Mouse (Mus musculus): ENCODE measurements around the gene Mydgf. TPM values are rescaled to one million over a fixed set of nuclear protein-coding genes. Genes with fewer than 3 reads are reported as not detected.

The Mydgf gene
- polyA plus RNA-seq, 1 experiment from 2014 or later = 62.3 TPM

DNA sequence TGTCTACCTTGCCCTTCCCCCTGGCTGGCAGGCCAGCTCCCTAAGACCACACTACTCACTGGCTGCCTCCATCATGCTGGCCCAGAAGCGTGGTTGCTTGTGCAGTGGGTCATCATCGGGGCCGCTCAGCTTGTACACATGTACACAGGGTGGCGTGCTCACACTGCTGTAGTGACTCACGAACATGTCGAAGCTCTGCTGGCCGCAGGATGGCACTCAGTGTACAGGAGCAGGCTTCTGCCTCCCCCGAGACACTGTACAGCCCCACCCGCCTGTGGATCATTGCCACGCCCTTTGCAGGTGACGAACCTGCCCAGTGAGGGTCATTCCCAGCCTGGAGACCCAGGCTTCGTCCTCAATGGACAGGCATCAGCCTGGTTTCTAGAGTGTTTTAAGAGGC, 10.6 kb upstream of the Mydgf start:
- ATAC-seq (replicated peaks; ENCODE audit: insufficient number of reproducible peaks, insufficient read depth, low FRiP score, low read depth) = no peak

GRCm38 (mm10) chr17:56191266-56191665, 7.5 kb upstream of the Mydgf start:
- Histone ChIP-seq H3K4me1 (replicated peaks) (no peaks in the 10 kb centered on the region), H3K36me3 (peaks cover 84% of the 10 kb centered on the region), H3K27me3 (no peaks in the 10 kb centered on the region), H3K9ac (no peak overlapping the region), H3K27ac (no peak overlapping the region), H3K4me2 (no peak overlapping the region), H3K4me3 (no peak overlapping the region), H3K9me3 (replicated peaks) (no peaks in the 10 kb centered on the region)
- no peak for ATAC-seq (replicated peaks; ENCODE audit: insufficient number of reproducible peaks, insufficient read depth, low FRiP score, low read depth)
- 82% methylated on average over 6 of the region's 6 CpGs for WGBS

More for the DNA sequence above, 10.6 kb upstream of the Mydgf start:
- Histone ChIP-seq H3K36me3 (peaks cover 89% of the 10 kb centered on the region), H3K9ac (no peak overlapping the region), H3K9me3 (replicated peaks) (no peaks in the 10 kb centered on the region), H3K4me1 (replicated peaks) (no peaks in the 10 kb centered on the region), H3K4me2 (no peak overlapping the region), H3K27me3 (no peaks in the 10 kb centered on the region), H3K27ac (no peak overlapping the region), H3K4me3 (no peak overlapping the region)
- WGBS = 89% methylated on average over 12 of the region's 12 CpGs

GRCm38 (mm10) chr17:56185281-56186141, 1.8 kb upstream of the Mydgf start:
- Histone ChIP-seq H3K27me3 (no peaks in the 10 kb centered on the region), H3K36me3 (peaks cover 52% of the 10 kb centered on the region), H3K4me3 (no peak overlapping the region; the same call in 1 of the 2 replicates), H3K4me1 (replicated peaks) (peaks cover 25% of the 10 kb centered on the region), H3K27ac (peak overlapping the region; percentile 67), H3K9ac (0 out of 2 replicates have a peak overlapping the region, but pooled peaks have one; percentile 15), H3K4me2 (peak overlapping the region; percentile 85; the same call in 1 of the 2 replicates), H3K9me3 (replicated peaks) (no peaks in the 10 kb centered on the region)
- WGBS = 38% methylated on average over 11 of the region's 11 CpGs
- no peak for ATAC-seq (replicated peaks; ENCODE audit: insufficient number of reproducible peaks, insufficient read depth, low FRiP score, low read depth)

DNA sequence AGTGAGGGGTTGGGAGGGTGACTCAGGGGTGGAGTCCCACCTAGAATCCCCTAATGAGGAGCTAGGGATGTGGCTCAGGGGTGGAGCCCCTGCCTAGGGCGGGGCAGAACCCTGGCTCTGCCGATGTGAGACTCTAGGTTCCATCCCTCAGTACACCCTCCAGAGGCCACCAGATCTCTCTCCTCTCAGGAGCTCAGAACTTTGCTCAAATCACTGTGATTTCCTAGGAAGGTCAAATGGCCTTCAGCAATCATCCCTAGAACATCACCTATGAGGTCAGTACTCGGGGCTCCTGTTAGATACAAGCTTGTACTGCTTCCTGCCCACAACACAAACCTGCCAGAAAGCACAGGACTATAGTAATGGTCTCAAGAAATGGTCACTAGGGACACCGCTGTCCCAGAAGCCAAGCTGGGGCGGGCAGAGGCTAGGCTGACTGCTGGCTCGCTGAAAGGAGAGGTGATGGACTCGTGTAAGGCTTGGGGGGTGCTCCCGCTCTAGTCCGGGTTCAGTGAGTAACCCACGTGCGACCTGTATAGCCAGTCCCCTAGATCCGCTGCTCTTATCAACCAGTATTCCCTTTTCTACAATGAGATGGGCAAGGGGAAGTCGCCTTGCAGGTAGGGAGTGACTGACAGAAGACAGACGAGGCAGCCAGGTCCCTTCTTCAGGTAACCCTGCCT, 604 bp downstream of the Mydgf start:
- Histone ChIP-seq H3K4me1 (replicated peaks) (peaks cover 25% of the 10 kb centered on the region), H3K4me2 (peak overlapping the region; percentile 85), H3K4me3 (peak overlapping the region; percentile 91), H3K36me3 (peaks cover 46% of the 10 kb centered on the region), H3K9me3 (replicated peaks) (no peaks in the 10 kb centered on the region), H3K9ac (peak overlapping the region; percentile 87), H3K27ac (peak overlapping the region; percentile 74), H3K27me3 (no peaks in the 10 kb centered on the region)
- WGBS = under 1% methylated on average over 14 of the region's 14 CpGs
- peak; percentile 33 for ATAC-seq (replicated peaks; ENCODE audit: insufficient number of reproducible peaks, insufficient read depth, low FRiP score, low read depth)

- H3K27ac ChIP-seq = no peak overlapping the region
- H3K4me1 ChIP-seq (replicated peaks) = peaks cover 2% of the 10 kb centered on the region; the same call in 1 of the 2 replicates
- H3K36me3 ChIP-seq = peaks cover 44% of the 10 kb centered on the region
- H3K4me3 ChIP-seq = no peak overlapping the region
- no peak overlapping the region for H3K4me2 ChIP-seq
- no peak overlapping the region for H3K9ac ChIP-seq
- ATAC-seq (replicated peaks; ENCODE audit: insufficient number of reproducible peaks, insufficient read depth, low FRiP score, low read depth) = no peak
- H3K9me3 ChIP-seq (replicated peaks) = no peaks in the 10 kb centered on the region
- H3K27me3 ChIP-seq = no peaks in the 10 kb centered on the region
- 98% methylated on average over 3 of the region's 3 CpGs for WGBS
These were observed 8.3 kb downstream of the Mydgf start for GRCm38 (mm10) chr17:56175416-56175815.

DNA sequence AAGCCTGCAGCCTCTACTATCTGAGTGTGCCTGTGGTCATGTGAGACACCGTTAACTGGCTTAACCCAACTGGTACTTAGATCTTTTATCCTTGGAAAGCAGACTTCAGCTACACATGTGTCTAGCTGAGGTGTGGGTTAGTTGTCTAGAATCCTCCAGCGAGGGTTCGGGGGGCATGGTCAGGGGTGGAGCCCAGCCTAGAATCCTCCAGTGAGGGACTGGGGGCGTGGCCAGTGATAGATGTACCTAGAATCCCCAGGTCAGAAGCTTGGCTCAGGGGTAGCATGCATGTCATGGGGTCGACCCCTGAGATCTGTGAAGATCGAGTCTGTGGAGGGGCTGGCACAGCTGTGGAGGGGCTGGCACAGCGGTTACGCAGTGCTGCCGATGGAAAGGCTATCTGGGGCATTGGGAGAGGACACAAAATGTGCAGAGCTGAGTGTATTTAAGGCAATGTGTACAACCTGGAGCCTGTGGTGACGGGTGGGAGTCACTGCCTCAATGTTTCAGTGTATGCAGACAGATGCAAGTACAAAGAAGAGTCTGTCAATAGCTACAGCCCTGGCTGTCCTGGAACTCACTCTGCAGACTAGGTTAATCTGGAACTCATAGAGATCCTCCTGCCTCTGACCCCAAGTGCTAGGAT, 10.2 kb downstream of the Mydgf start:
- Histone ChIP-seq H3K9me3 (replicated peaks) (no peaks in the 10 kb centered on the region), H3K36me3 (peaks cover 31% of the 10 kb centered on the region), H3K27me3 (no peaks in the 10 kb centered on the region), H3K4me2 (no peak overlapping the region), H3K4me3 (no peak overlapping the region), H3K27ac (no peak overlapping the region), H3K9ac (no peak overlapping the region), H3K4me1 (replicated peaks) (peaks cover 6% of the 10 kb centered on the region; the same call in 1 of the 2 replicates)
- no peak for ATAC-seq (replicated peaks; ENCODE audit: insufficient number of reproducible peaks, insufficient read depth, low FRiP score, low read depth)
- WGBS = 53% methylated on average over 10 of the region's 10 CpGs

- no peak overlapping the region for H3K9ac ChIP-seq
- peaks cover 16% of the 10 kb centered on the region for H3K36me3 ChIP-seq
- no peak overlapping the region for H3K4me3 ChIP-seq
- no peak overlapping the region for H3K27ac ChIP-seq
- 88% methylated on average over 17 of the region's 17 CpGs for WGBS
- H3K4me2 ChIP-seq = no peak overlapping the region
- H3K4me1 ChIP-seq (replicated peaks) = peaks cover 6% of the 10 kb centered on the region; the same call in 1 of the 2 replicates
- no peaks in the 10 kb centered on the region for H3K27me3 ChIP-seq
- ATAC-seq (replicated peaks; ENCODE audit: insufficient number of reproducible peaks, insufficient read depth, low FRiP score, low read depth) = no peak
- H3K9me3 ChIP-seq (replicated peaks) = no peaks in the 10 kb centered on the region
These were observed 11.8 kb downstream of the Mydgf start for GRCm38 (mm10) chr17:56171881-56172280.

GRCm38 (mm10) chr17:56171456-56171855, 12.3 kb downstream of the Mydgf start:
- H3K9ac ChIP-seq = no peak overlapping the region
- H3K4me2 ChIP-seq = no peak overlapping the region
- no peaks in the 10 kb centered on the region for H3K9me3 ChIP-seq (replicated peaks)
- H3K36me3 ChIP-seq = peaks cover 11% of the 10 kb centered on the region; the same call in 1 of the 2 replicates
- no peak for ATAC-seq (replicated peaks; ENCODE audit: insufficient number of reproducible peaks, insufficient read depth, low FRiP score, low read depth)
- H3K4me3 ChIP-seq = no peak overlapping the region
- no peak overlapping the region for H3K27ac ChIP-seq
- no peaks in the 10 kb centered on the region for H3K27me3 ChIP-seq
- 66% methylated on average over 9 of the region's 9 CpGs for WGBS
- H3K4me1 ChIP-seq (replicated peaks) = peaks cover 6% of the 10 kb centered on the region; the same call in 1 of the 2 replicates

DNA sequence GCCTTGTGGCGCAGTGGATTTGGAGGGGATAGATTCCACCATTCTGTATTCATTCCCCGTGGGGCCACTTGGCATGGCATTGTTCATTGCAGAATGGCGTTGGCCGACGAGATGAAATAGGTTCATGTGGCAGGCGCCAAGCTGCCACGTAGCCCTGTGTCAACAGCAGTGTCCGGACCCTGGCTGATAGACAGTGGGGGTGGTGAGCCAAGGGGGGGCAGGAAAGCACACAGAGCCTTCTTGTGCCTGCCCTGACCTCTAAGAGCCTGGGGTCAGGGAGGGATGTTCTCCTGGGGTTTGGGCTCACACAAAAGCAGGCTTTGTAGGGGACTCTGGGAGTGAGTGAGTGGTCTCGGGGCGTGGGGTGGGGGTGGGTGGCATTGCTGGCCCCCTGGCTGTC, 13.1 kb downstream of the Mydgf start:
- Histone ChIP-seq H3K4me2 (no peak overlapping the region), H3K9me3 (replicated peaks) (no peaks in the 10 kb centered on the region), H3K36me3 (peaks cover 11% of the 10 kb centered on the region; the same call in 1 of the 2 replicates), H3K27ac (peak overlapping the region; percentile 63), H3K9ac (no peak overlapping the region), H3K4me3 (no peak overlapping the region), H3K4me1 (replicated peaks) (peaks cover 6% of the 10 kb centered on the region; the same call in 1 of the 2 replicates), H3K27me3 (no peaks in the 10 kb centered on the region)
- WGBS = 60% methylated on average over 10 of the region's 10 CpGs
- no peak for ATAC-seq (replicated peaks; ENCODE audit: insufficient number of reproducible peaks, insufficient read depth, low FRiP score, low read depth)

DNA sequence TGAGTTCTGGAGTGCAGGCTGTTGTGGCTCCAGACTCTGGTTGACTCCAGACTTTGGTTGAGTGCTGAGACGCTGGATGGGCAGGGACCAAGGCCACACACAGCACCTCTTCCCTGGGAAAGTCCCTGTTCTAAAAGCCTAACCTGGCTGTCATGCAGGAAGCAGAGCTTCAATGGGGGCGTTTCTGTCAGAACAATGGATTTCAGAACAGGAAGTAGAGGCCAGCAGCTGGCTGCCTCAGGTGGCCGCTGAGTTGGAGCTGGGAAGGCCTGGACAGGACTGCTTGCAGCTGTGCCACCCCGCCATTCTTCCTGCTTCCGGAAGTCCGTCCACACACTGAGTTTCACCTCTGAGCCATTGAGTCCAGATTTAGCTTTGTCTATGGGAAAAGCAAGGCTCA, 13.9 kb downstream of the Mydgf start:
- H3K27ac ChIP-seq = peak overlapping the region; percentile 63
- ATAC-seq (replicated peaks; ENCODE audit: insufficient number of reproducible peaks, insufficient read depth, low FRiP score, low read depth) = no peak; the same call in 1 of the 2 replicates

DNA sequence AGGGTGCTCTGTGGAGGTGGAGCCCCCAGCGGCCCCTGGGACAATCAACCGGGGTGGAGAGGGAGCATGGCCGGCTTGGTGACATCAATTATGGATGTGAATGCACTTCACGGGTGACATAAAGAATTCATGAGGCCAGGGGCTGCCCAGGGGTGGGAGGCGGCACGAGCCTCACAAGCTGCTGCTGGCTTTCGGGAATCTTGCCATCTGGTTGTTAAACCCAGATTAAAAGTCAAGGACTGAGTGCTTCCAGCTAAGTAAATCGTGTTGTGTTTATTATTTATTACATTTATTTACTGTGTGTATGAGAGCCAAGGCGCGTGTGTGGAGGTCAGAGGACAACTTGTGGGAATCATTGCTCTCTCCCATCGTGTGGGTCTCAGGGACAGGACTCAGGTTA, 18.0 kb downstream of the Mydgf start:
- Histone ChIP-seq H3K4me3 (no peak overlapping the region), H3K4me2 (no peak overlapping the region), H3K27me3 (no peaks in the 10 kb centered on the region), H3K36me3 (no peaks in the 10 kb centered on the region), H3K27ac (no peak overlapping the region), H3K4me1 (replicated peaks) (peaks cover 29% of the 10 kb centered on the region), H3K9me3 (replicated peaks) (no peaks in the 10 kb centered on the region), H3K9ac (no peak overlapping the region)
- no peak for ATAC-seq (replicated peaks; ENCODE audit: insufficient number of reproducible peaks, insufficient read depth, low FRiP score, low read depth)
- 69% methylated on average over 11 of the region's 11 CpGs for WGBS

More for the DNA sequence above, 13.9 kb downstream of the Mydgf start:
- 49% methylated on average over 6 of the region's 6 CpGs for WGBS
- Histone ChIP-seq H3K4me2 (no peak overlapping the region), H3K9ac (0 out of 2 replicates have a peak overlapping the region, but pooled peaks have one; percentile 6), H3K36me3 (0 out of 2 replicates have a peak, but pooled peaks cover 5% of the 10 kb centered on the region), H3K4me3 (no peak overlapping the region), H3K4me1 (replicated peaks) (peaks cover 6% of the 10 kb centered on the region; the same call in 1 of the 2 replicates), H3K27me3 (no peaks in the 10 kb centered on the region), H3K9me3 (replicated peaks) (no peaks in the 10 kb centered on the region)
